Mouse (Mus musculus): Measurements from ENCODE around the gene Psd. TPM values are rescaled to one million over a fixed set of nuclear protein-coding genes. Genes with fewer than 3 reads are reported as not detected.
A peak's percentile ranks its signal among the peaks of the same experiment; 100 is the strongest.

The Psd gene
- polyA plus RNA-seq, 1 experiment from 2014 or later = 1.8 TPM

GRCm38 (mm10) chr19:46350168-46350932 lies 23.4 kb upstream of the Psd start, which contains the start of gene 2310034G01Rik:
Gene 2310034G01Rik, minus strand, starts transcription at chr19:46350302.
- H3K27me3 ChIP-seq (ENCODE audit: low read depth, poor library complexity, severe bottlenecking) = peaks cover 72% of the 10 kb centered on the region
- 70% methylated on average over 10 of the region's 10 CpGs for WGBS
- no peaks in the 10 kb centered on the region for H3K36me3 ChIP-seq

DNA sequence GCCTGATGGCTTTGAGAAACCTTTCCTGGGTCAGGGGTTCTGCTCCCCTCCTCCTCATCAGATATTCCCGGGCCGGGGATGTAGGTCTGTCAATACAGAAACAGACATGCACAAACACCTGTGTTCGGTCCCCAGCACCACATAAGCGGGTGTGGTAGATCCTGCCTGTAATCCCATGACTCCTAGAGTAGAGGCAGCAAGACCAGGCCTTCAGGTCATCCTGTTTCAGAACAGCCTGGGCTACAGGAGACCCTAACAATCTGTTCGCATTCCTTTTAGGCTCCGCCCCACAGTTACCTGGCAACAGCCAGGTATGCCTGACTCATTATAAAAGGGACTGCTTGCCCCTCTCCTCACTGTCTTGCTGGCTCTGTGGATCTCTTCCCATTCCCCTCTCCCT lies 22.6 kb upstream of the Psd start:
- WGBS = 30% methylated on average over 6 of the region's 6 CpGs
- no peak for DNase-seq (ENCODE audit: low spot score)

More at GRCm38 (mm10) chr19:46350168-46350932, 23.4 kb upstream of the Psd start, which contains the start of gene 2310034G01Rik:
- Histone ChIP-seq H3K27ac (peak within 1 kb of the TSS; percentile 86), H3K4me3 (peak within 1 kb of the TSS; percentile 76), H3K9me3 (replicated peaks) (no peaks in the 10 kb centered on the region), H3K4me1 (peaks cover 20% of the 10 kb centered on the region)
- DNase-seq (ENCODE audit: low spot score) = no peak

GRCm38 (mm10) chr19:46348761-46349458 lies 22.0 kb upstream of the Psd start:
- Histone ChIP-seq H3K27me3 (ENCODE audit: low read depth, poor library complexity, severe bottlenecking) (peaks cover 77% of the 10 kb centered on the region), H3K36me3 (no peaks in the 10 kb centered on the region)
- peak; percentile 81 for DNase-seq (ENCODE audit: low spot score)

More for the DNA sequence above, 22.6 kb upstream of the Psd start:
- Histone ChIP-seq H3K4me1 (peaks cover 28% of the 10 kb centered on the region), H3K4me3 (peak overlapping the region; percentile 76), H3K27me3 (ENCODE audit: low read depth, poor library complexity, severe bottlenecking) (peaks cover 74% of the 10 kb centered on the region), H3K9me3 (replicated peaks) (no peaks in the 10 kb centered on the region), H3K27ac (peak overlapping the region; percentile 86), H3K36me3 (no peaks in the 10 kb centered on the region)

GRCm38 (mm10) chr19:46347936-46348668 lies 21.1 kb upstream of the Psd start:
- Histone ChIP-seq H3K4me3 (peak overlapping the region; percentile 76), H3K27me3 (ENCODE audit: low read depth, poor library complexity, severe bottlenecking) (peaks cover 80% of the 10 kb centered on the region), H3K27ac (peak overlapping the region; percentile 86), H3K36me3 (no peaks in the 10 kb centered on the region), H3K4me1 (peaks cover 28% of the 10 kb centered on the region), H3K9me3 (replicated peaks) (no peaks in the 10 kb centered on the region)
- WGBS = 36% methylated on average over 14 of the region's 14 CpGs
- no peak for DNase-seq (ENCODE audit: low spot score)

More at GRCm38 (mm10) chr19:46348761-46349458, 22.0 kb upstream of the Psd start:
- H3K9me3 ChIP-seq (replicated peaks) = no peaks in the 10 kb centered on the region
- peaks cover 28% of the 10 kb centered on the region for H3K4me1 ChIP-seq
- H3K27ac ChIP-seq = peak overlapping the region; percentile 86
- H3K4me3 ChIP-seq = peak overlapping the region; percentile 76
- WGBS = under 1% methylated on average over 78 of the region's 78 CpGs

DNA sequence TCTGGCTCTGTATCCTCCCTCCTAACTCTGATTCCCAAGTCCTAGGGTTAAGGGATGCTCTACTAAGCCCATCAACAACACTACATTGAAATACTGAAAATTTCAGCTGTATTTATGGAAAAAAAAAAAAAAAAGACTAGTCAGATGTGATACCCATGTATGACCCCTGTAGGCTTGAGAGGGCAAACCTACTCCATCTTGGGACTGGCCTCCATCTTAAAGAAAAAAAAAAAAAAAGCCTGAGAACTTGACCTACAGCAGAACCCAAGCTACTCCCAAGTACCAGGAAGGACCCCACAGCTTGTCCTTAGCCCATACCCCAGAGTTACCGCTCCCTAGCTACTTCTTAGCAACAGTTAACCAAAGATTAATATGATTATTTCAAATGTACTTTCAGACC lies 20.2 kb upstream of the Psd start:
- Histone ChIP-seq H3K9me3 (replicated peaks) (no peaks in the 10 kb centered on the region), H3K4me3 (no peak overlapping the region), H3K36me3 (no peaks in the 10 kb centered on the region), H3K4me1 (peaks cover 28% of the 10 kb centered on the region), H3K27ac (no peak overlapping the region), H3K27me3 (ENCODE audit: low read depth, poor library complexity, severe bottlenecking) (peaks cover 75% of the 10 kb centered on the region)
- 100% methylated on average over 1 of the region's 1 CpGs for WGBS
- DNase-seq (ENCODE audit: low spot score) = no peak

- DNase-seq (ENCODE audit: low spot score) = no peak
- Histone ChIP-seq H3K4me3 (no peak overlapping the region), H3K36me3 (no peaks in the 10 kb centered on the region), H3K27ac (no peak overlapping the region), H3K4me1 (peaks cover 27% of the 10 kb centered on the region), H3K9me3 (replicated peaks) (no peaks in the 10 kb centered on the region), H3K27me3 (ENCODE audit: low read depth, poor library complexity, severe bottlenecking) (peaks cover 63% of the 10 kb centered on the region)
- 20% methylated on average over 7 of the region's 7 CpGs for WGBS
These were observed 17.9 kb upstream of the Psd start for GRCm38 (mm10) chr19:46344710-46345419.

DNA sequence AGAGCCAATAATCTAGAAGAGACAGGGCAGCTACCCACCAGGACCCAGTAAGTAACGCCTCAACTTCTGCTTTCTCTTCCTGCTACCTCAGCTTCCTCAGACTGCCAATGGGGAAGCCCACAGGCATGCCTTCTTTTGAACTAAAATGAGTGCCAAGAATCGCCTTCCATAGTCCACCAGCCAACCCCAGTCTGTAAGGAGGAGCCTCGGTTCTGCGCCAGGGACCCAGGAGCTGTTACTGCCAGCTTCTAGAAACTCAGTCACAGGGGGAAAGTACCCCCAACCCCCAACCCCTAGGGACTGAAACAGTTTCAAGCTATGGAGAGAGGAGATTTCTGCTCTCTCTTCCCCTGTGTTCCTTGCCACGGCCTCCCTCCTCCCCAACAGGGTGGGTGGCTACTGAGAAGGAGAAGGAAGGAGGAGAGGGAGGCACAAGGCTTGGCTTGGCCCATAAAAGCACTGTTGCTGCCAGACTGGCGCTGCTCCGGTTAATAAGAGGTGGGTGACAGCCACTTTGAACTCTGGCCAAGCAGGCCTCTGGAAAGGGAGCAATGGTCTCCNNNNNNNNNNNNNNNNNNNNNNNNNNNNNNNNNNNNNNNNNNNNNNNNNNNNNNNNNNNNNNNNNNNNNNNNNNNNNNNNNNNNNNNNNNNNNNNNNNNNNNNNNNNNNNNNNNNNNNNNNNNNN lies 12.5 kb upstream of the Psd start:
- Histone ChIP-seq H3K4me3 (0 out of 2 replicates have a peak overlapping the region, but pooled peaks have one; percentile 73), H3K9me3 (replicated peaks) (no peaks in the 10 kb centered on the region), H3K36me3 (no peaks in the 10 kb centered on the region), H3K27ac (peak overlapping the region; percentile 89), H3K4me1 (peaks cover 20% of the 10 kb centered on the region), H3K27me3 (ENCODE audit: low read depth, poor library complexity, severe bottlenecking) (peaks cover 23% of the 10 kb centered on the region)
- DNase-seq (ENCODE audit: low spot score) = no peak
- 70% methylated on average over 7 of the region's 7 CpGs for WGBS

- Histone ChIP-seq H3K36me3 (no peaks in the 10 kb centered on the region), H3K9me3 (replicated peaks) (no peaks in the 10 kb centered on the region), H3K4me3 (peak overlapping the region; percentile 73), H3K4me1 (peaks cover 20% of the 10 kb centered on the region), H3K27ac (peak overlapping the region; percentile 89), H3K27me3 (ENCODE audit: low read depth, poor library complexity, severe bottlenecking) (peaks cover 18% of the 10 kb centered on the region; the same call in 1 of the 2 replicates)
- DNase-seq (ENCODE audit: low spot score) = no peak
- 53% methylated on average over 6 of the region's 6 CpGs for WGBS
These were observed 12.0 kb upstream of the Psd start for GRCm38 (mm10) chr19:46338942-46339286.

- Histone ChIP-seq H3K4me1 (peaks cover 20% of the 10 kb centered on the region), H3K27ac (peak within 1 kb of the TSS; percentile 89), H3K9me3 (replicated peaks) (no peaks in the 10 kb centered on the region), H3K36me3 (no peaks in the 10 kb centered on the region), H3K4me3 (peak within 1 kb of the TSS; percentile 73), H3K27me3 (ENCODE audit: low read depth, poor library complexity, severe bottlenecking) (peaks cover 13% of the 10 kb centered on the region; the same call in 1 of the 2 replicates)
- DNase-seq (ENCODE audit: low spot score) = peak; percentile 95
- WGBS = under 1% methylated on average over 31 of the region's 31 CpGs
These were observed 11.5 kb upstream of the Psd start, which contains the start of gene Cuedc2 for GRCm38 (mm10) chr19:46338331-46338936. Gene Cuedc2, minus strand, starts transcription at chr19:46338702.

GRCm38 (mm10) chr19:46337719-46338330 lies 10.9 kb upstream of the Psd start:
- Histone ChIP-seq H3K4me3 (peak overlapping the region; percentile 73), H3K27me3 (ENCODE audit: low read depth, poor library complexity, severe bottlenecking) (peaks cover 12% of the 10 kb centered on the region; the same call in 1 of the 2 replicates), H3K27ac (peak overlapping the region; percentile 89), H3K36me3 (no peaks in the 10 kb centered on the region), H3K9me3 (replicated peaks) (no peaks in the 10 kb centered on the region), H3K4me1 (peaks cover 22% of the 10 kb centered on the region)
- WGBS = 39% methylated on average over 15 of the region's 15 CpGs
- DNase-seq (ENCODE audit: low spot score) = no peak

- H3K4me3 ChIP-seq = no peak overlapping the region
- H3K9me3 ChIP-seq (replicated peaks) = no peaks in the 10 kb centered on the region
- DNase-seq (ENCODE audit: low spot score) = no peak
- peaks cover 31% of the 10 kb centered on the region for H3K4me1 ChIP-seq
- WGBS = 87% methylated on average over 3 of the region's 3 CpGs
- no peak overlapping the region for H3K27ac ChIP-seq
- peaks cover 20% of the 10 kb centered on the region for H3K36me3 ChIP-seq
- peaks cover 13% of the 10 kb centered on the region for H3K27me3 ChIP-seq (ENCODE audit: low read depth, poor library complexity, severe bottlenecking)
These were observed 7.0 kb upstream of the Psd start for GRCm38 (mm10) chr19:46333906-46334305.
